Mouse (Mus musculus) spleen, adult 2 months (tissue): ENCODE measurements around the gene Cdc42se2.

Experiments used
- CTCF ChIP-seq: fragments of 200-500 bp; IDR thresholded peaks from 2 replicates; pipeline ENCODE4 v1.5.1; 2011; ENCODE audit warnings: mild to moderate bottlenecking, inconsistent platforms; ENCODE audit not compliant: insufficient read depth, insufficient read length, insufficient replicate concordance; ENCODE audit errors: extremely low read depth
- POLR2A ChIP-seq: fragments of 200-500 bp; IDR thresholded peaks from 2 replicates; pipeline ENCODE4 v1.6.1; 2011; ENCODE audit warnings: low read depth, low read length, inconsistent platforms

GRCm38 (mm10) chr11:54694291-54694690, 93.2 kb downstream of the Cdc42se2 start:
- no peak for TF ChIP-seq POLR2A
- no peak for TF ChIP-seq CTCF
